Mouse (Mus musculus): ENCODE measurements around the gene Rgs19. TPM values are rescaled to one million over a fixed set of nuclear protein-coding genes. Genes with fewer than 3 reads are reported as not detected.

Gene Rgs19
- polyA plus RNA-seq, 1 experiment from 2014 or later = 74.9 TPM

DNA sequence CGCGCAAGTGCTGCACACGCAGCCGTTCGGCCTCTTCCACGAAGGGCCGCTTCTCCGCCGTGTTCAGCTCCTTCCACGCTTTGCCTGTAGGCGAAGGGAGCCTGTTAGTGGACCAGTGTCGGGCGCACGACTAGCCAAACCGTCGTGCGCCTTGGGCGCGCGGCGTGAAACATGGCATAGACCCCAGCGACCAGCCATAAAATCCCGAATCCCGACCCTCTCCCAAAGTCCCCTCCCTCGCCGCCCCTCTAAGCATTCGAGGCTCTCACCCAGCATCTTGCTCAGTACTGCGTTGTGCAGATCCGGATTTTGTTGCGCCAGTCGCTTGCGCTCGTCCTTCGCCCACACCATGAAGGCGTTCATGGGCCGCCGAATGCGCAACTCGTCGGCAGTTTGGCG lies 22.9 kb downstream of the Rgs19 start:
- no peak for ATAC-seq (ENCODE audit: insufficient number of reproducible peaks, insufficient read depth, low FRiP score, low TSS enrichment)
- Histone ChIP-seq H3K4me3 (peak overlapping the region; percentile 48), H3K27me3 (peaks cover 61% of the 10 kb centered on the region), H3K4me1 (peaks cover 34% of the 10 kb centered on the region), H3K4me2 (replicated peaks) (peak overlapping the region; percentile 77), H3K27ac (no peak overlapping the region), H3K36me3 (no peaks in the 10 kb centered on the region), H3K9ac (peak overlapping the region; percentile 24), H3K9me3 (no peaks in the 10 kb centered on the region)
- WGBS = under 1% methylated on average over 41 of the region's 41 CpGs

- Histone ChIP-seq H3K9me3 (no peaks in the 10 kb centered on the region), H3K4me2 (replicated peaks) (peak overlapping the region; percentile 77), H3K9ac (peak overlapping the region; percentile 24; the same call in 1 of the 2 replicates), H3K27me3 (peaks cover 61% of the 10 kb centered on the region), H3K27ac (no peak overlapping the region), H3K4me1 (peaks cover 30% of the 10 kb centered on the region), H3K36me3 (no peaks in the 10 kb centered on the region), H3K4me3 (peak overlapping the region; percentile 48)
- no peak; the same call in 1 of the 2 replicates for ATAC-seq (ENCODE audit: insufficient number of reproducible peaks, insufficient read depth, low FRiP score, low TSS enrichment)
- WGBS = 4% methylated on average over 52 of the region's 56 CpGs
Measured at GRCm38 (mm10) chr2:181670285-181670912, 23.4 kb downstream of the Rgs19 start.

- H3K4me1 ChIP-seq = peaks cover 4% of the 10 kb centered on the region
- 18% methylated on average over 4 of the region's 4 CpGs for WGBS
- no peak overlapping the region for H3K4me2 ChIP-seq (replicated peaks)
- H3K9ac ChIP-seq = no peak overlapping the region
- H3K4me3 ChIP-seq = no peak overlapping the region
- no peaks in the 10 kb centered on the region for H3K36me3 ChIP-seq
- peak overlapping the region; percentile 46; the same call in 1 of the 2 replicates for H3K27ac ChIP-seq
- ATAC-seq (ENCODE audit: insufficient number of reproducible peaks, insufficient read depth, low FRiP score, low TSS enrichment) = no peak; the same call in 1 of the 2 replicates
- peaks cover 3% of the 10 kb centered on the region; the same call in 1 of the 2 replicates for H3K27me3 ChIP-seq
- H3K9me3 ChIP-seq = no peaks in the 10 kb centered on the region
Measured at GRCm38 (mm10) chr2:181663298-181663630, 30.5 kb downstream of the Rgs19 start.

DNA sequence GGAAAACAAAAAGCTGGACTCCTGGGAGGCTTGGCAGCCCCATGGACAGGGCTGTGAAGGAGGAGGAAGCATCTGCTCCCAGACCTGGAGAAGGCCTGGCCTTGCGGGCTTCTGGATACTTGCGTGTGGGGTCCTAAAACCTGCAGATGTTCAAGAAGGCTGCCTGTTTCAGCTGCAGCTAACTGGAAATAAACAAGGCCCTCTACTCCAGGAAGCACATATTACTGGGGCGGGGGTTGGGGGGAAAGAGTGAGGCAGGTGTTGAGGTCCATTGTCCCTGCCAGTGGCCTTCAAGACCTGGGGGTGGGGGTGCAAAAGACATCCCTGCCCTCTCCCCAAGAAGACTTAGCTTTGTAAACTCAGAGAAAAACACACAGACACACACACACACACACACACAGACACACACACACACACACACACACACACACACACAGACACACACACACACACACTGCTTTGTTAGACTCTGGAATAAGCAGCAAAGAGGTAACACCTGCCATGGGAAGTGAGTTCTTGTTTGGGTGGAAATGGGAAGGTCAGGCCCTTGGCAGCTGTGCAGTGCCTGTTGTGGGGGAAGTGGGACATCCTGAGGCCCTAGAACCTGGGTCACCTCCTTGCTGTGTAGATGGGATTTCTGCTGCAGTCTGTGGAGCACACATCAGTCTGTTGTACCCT lies 31.0 kb downstream of the Rgs19 start:
- H3K27me3 ChIP-seq = no peaks in the 10 kb centered on the region
- H3K4me3 ChIP-seq = no peak overlapping the region
- peaks cover 4% of the 10 kb centered on the region for H3K4me1 ChIP-seq
- H3K36me3 ChIP-seq = no peaks in the 10 kb centered on the region
- H3K27ac ChIP-seq = peak overlapping the region; percentile 46; the same call in 1 of the 2 replicates
- no peak overlapping the region for H3K9ac ChIP-seq
- H3K4me2 ChIP-seq (replicated peaks) = no peak overlapping the region
- WGBS = 83% methylated on average over 3 of the region's 3 CpGs
- ATAC-seq (ENCODE audit: insufficient number of reproducible peaks, insufficient read depth, low FRiP score, low TSS enrichment) = no peak
- H3K9me3 ChIP-seq = no peaks in the 10 kb centered on the region

DNA sequence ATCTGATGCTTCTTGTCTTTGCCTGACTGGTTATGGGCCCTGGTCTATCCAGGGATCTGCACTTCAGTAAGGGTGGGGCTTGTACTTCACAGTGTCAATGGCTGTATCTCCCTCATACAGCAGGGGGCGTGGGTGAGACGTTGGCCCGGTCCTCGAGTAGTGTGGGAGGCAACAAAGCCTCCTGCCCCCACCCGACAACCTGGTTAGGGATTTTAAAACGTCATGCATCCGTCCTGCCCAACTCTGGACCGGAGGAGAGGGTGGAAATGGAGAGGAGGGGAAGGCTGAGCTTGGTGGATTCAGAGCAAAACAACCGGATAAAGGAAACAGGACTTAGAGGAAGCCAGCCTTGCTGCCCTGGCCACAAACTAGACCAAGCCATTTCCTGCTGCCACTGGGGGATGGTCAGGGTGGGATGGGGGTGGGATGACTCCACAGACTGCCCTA lies 34.1 kb downstream of the Rgs19 start:
- no peaks in the 10 kb centered on the region for H3K9me3 ChIP-seq
- no peak overlapping the region for H3K4me2 ChIP-seq (replicated peaks)
- no peak for ATAC-seq (ENCODE audit: insufficient number of reproducible peaks, insufficient read depth, low FRiP score, low TSS enrichment)
- H3K4me3 ChIP-seq = no peak overlapping the region
- H3K9ac ChIP-seq = no peak overlapping the region
- peaks cover 27% of the 10 kb centered on the region for H3K36me3 ChIP-seq
- no peaks in the 10 kb centered on the region for H3K27me3 ChIP-seq
- peaks cover 4% of the 10 kb centered on the region for H3K4me1 ChIP-seq
- 9% methylated on average over 9 of the region's 9 CpGs for WGBS
- no peak overlapping the region for H3K27ac ChIP-seq

GRCm38 (mm10) chr2:181658930-181659555 lies 34.7 kb downstream of the Rgs19 start:
- Histone ChIP-seq H3K27ac (no peak overlapping the region), H3K4me1 (peaks cover 4% of the 10 kb centered on the region), H3K36me3 (peaks cover 33% of the 10 kb centered on the region), H3K4me3 (no peak overlapping the region), H3K9ac (no peak overlapping the region), H3K27me3 (no peaks in the 10 kb centered on the region), H3K4me2 (replicated peaks) (no peak overlapping the region), H3K9me3 (no peaks in the 10 kb centered on the region)
- no peak for ATAC-seq (ENCODE audit: insufficient number of reproducible peaks, insufficient read depth, low FRiP score, low TSS enrichment)
- 36% methylated on average over 17 of the region's 17 CpGs for WGBS

GRCm38 (mm10) chr2:181658528-181658927 lies 35.2 kb downstream of the Rgs19 start:
- Histone ChIP-seq H3K9ac (no peak overlapping the region), H3K4me2 (replicated peaks) (no peak overlapping the region), H3K9me3 (no peaks in the 10 kb centered on the region), H3K4me3 (no peak overlapping the region), H3K27me3 (no peaks in the 10 kb centered on the region), H3K27ac (no peak overlapping the region), H3K36me3 (peaks cover 38% of the 10 kb centered on the region), H3K4me1 (peaks cover 4% of the 10 kb centered on the region)
- ATAC-seq (ENCODE audit: insufficient number of reproducible peaks, insufficient read depth, low FRiP score, low TSS enrichment) = no peak
- WGBS = 87% methylated on average over 7 of the region's 7 CpGs

DNA sequence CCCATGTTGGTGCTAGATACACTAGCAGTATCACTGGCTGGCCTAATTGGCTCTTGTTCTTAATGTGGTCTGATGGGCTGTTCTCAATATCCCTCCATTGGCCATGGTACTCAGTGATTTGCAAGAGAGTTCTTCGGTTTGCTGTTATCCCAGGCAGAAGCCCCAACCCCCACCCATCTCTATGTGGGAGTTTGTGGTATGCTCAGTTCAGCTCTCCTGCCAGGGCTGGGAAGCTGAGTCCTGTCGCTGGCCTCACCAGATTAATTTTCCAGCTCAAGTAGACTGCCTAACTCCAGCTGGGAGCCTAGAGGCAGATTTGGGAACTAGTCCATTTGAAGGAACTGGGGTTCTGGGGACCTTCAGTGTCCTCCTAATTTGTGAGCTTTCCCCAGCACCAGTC lies 36.3 kb downstream of the Rgs19 start:
- 69% methylated on average over 2 of the region's 2 CpGs for WGBS
- Histone ChIP-seq H3K9ac (no peak overlapping the region), H3K36me3 (peaks cover 49% of the 10 kb centered on the region), H3K4me3 (no peak overlapping the region), H3K4me2 (replicated peaks) (no peak overlapping the region), H3K4me1 (peaks cover 4% of the 10 kb centered on the region), H3K9me3 (no peaks in the 10 kb centered on the region), H3K27ac (no peak overlapping the region), H3K27me3 (no peaks in the 10 kb centered on the region)
- ATAC-seq (ENCODE audit: insufficient number of reproducible peaks, insufficient read depth, low FRiP score, low TSS enrichment) = no peak

- no peak within 1 kb of the TSS for H3K27ac ChIP-seq
- peaks cover 56% of the 10 kb centered on the region for H3K36me3 ChIP-seq
- no peak within 1 kb of the TSS for H3K4me2 ChIP-seq (replicated peaks)
- H3K27me3 ChIP-seq = no peaks in the 10 kb centered on the region
- ATAC-seq (ENCODE audit: insufficient number of reproducible peaks, insufficient read depth, low FRiP score, low TSS enrichment) = no peak
- H3K4me1 ChIP-seq = peaks cover 4% of the 10 kb centered on the region
- H3K4me3 ChIP-seq = no peak within 1 kb of the TSS
- 71% methylated on average over 3 of the region's 3 CpGs for WGBS
- no peak within 1 kb of the TSS for H3K9ac ChIP-seq
- H3K9me3 ChIP-seq = no peaks in the 10 kb centered on the region
Measured at GRCm38 (mm10) chr2:181656734-181657133, 37.0 kb downstream of the Rgs19 start, which contains the start of gene Gm29797. Gene Gm29797, plus strand, starts transcription at chr2:181657034.

GRCm38 (mm10) chr2:181653523-181653922 lies 40.3 kb downstream of the Rgs19 start:
- Histone ChIP-seq H3K4me1 (no peaks in the 10 kb centered on the region), H3K9ac (no peak overlapping the region), H3K27me3 (no peaks in the 10 kb centered on the region), H3K4me2 (replicated peaks) (no peak overlapping the region), H3K27ac (no peak overlapping the region), H3K4me3 (no peak overlapping the region), H3K36me3 (peaks cover 85% of the 10 kb centered on the region), H3K9me3 (no peaks in the 10 kb centered on the region)
- 85% methylated on average over 1 of the region's 1 CpGs for WGBS
- ATAC-seq (ENCODE audit: insufficient number of reproducible peaks, insufficient read depth, low FRiP score, low TSS enrichment) = no peak

DNA sequence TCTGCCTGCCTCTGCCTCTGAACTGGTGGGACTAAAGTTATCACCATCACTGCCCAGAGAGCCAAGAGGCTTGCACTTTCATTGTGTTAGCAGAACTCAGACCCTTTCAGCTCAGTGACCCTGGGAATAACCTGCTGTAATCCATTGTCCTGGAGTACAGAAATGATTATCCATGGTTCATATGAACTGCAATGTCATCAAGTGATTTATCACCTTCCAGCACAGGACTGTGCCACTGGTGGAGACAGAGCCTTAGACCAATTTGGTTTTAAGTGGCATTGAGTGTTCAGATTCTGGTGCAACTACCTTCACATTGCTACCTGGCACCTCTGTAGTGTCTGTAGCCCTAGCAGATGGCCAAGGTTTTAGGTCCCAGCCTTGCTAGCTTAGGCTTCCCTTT lies 40.7 kb downstream of the Rgs19 start:
- no peak overlapping the region for H3K4me3 ChIP-seq
- H3K9me3 ChIP-seq = no peaks in the 10 kb centered on the region
- H3K4me1 ChIP-seq = no peaks in the 10 kb centered on the region
- ATAC-seq (ENCODE audit: insufficient number of reproducible peaks, insufficient read depth, low FRiP score, low TSS enrichment) = no peak
- no peak overlapping the region for H3K27ac ChIP-seq
- no peak overlapping the region for H3K4me2 ChIP-seq (replicated peaks)
- no peak overlapping the region for H3K9ac ChIP-seq
- no peaks in the 10 kb centered on the region for H3K27me3 ChIP-seq
- H3K36me3 ChIP-seq = peaks cover 90% of the 10 kb centered on the region

DNA sequence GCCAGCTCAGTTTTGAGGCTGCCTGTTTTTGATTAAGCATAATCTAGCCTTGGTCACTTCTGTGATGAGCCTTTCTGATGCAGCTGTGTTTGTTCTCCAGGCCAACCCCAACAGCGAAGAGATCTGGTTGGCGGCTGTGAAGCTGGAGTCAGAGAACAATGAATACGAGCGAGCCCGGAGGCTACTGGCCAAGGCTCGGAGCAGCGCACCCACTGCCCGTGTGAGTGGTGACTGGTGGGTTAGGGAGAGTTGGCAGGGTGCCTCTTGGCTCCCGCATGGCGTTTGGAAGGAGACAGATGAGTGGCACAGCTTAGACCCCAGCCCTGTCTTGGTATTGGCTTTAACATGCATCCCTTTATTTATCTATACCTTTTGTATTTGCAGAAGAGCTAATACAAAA lies 44.9 kb downstream of the Rgs19 start:
- H3K4me2 ChIP-seq (replicated peaks) = no peak overlapping the region
- no peak overlapping the region for H3K9ac ChIP-seq
- ATAC-seq (ENCODE audit: insufficient number of reproducible peaks, insufficient read depth, low FRiP score, low TSS enrichment) = no peak
- H3K27me3 ChIP-seq = no peaks in the 10 kb centered on the region
- no peak overlapping the region for H3K27ac ChIP-seq
- H3K9me3 ChIP-seq = no peaks in the 10 kb centered on the region
- no peaks in the 10 kb centered on the region for H3K4me1 ChIP-seq
- WGBS = 83% methylated on average over 10 of the region's 10 CpGs
- H3K36me3 ChIP-seq = peaks cover 85% of the 10 kb centered on the region
- no peak overlapping the region for H3K4me3 ChIP-seq
